Mouse (Mus musculus): ENCODE data around the gene Rab10. TPM values are rescaled to one million over a fixed set of nuclear protein-coding genes. Genes with fewer than 3 reads are reported as not detected.

Rab10 gene
- polyA plus RNA-seq, 1 experiment = not detected

DNA sequence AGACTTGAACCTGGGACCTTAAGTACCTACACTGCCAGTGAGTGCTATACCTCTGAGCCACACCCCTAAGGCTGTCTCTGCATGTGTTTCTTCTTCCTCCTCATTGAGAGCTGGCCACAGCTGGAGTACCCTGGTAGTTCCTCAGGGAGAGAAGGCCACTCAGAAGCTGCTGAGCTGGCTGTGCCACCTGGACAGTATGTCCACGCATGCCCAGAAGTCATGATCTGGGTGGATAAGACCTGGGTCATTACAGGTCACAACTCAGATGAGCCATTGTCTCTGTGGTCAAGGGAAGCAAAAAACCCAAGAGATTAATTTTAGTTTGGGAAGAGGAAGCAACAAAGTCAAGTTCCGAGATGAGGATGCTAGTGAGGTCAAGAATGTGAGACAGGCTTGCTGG is 34.4 kb upstream of the Rab10 start:
- Histone ChIP-seq H3K4me1 (ENCODE audit: control insufficient read depth, insufficient read depth, low read length) (no peaks in the 10 kb centered on the region), H3K27ac (ENCODE audit: insufficient read depth, low read depth, low read length) (no peak overlapping the region), H3K4me3 (ENCODE audit: insufficient read depth, low read depth, low read length) (no peak overlapping the region)
- 91% methylated on average over 2 of the region's 2 CpGs for WGBS
- no peak for TF ChIP-seq POLR2A (IDR thresholded peaks at IDR 0.05; ENCODE audit: insufficient read depth, low read depth, low read length)
- TF ChIP-seq CTCF (IDR thresholded peaks at IDR 0.05; ENCODE audit: insufficient read depth, low read depth, low read length) = no peak

DNA sequence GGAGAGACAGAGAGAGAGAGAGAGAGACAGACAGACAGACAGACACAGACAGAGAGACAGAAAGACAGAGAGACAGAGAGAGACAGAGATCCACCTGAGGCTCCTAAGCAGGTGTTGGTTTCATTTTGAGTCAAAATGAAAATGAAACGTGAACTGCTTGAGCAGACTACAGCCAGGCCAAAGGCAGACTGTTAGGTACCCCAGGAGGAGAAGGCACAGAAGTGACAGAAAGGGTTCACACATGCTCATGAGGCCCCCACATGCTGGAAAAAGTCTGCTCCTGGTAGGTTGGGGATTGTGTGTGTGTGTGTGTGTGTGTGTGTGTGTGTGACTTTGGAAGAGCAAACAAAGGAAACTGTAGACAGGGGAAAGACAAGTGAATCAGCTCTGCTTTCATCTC is 29.2 kb upstream of the Rab10 start:
- TF ChIP-seq CTCF (IDR thresholded peaks at IDR 0.05; ENCODE audit: insufficient read depth, low read depth, low read length) (no peak), POLR2A (IDR thresholded peaks at IDR 0.05; ENCODE audit: insufficient read depth, low read depth, low read length) (no peak)
- 90% methylated on average over 1 of the region's 1 CpGs for WGBS
- Histone ChIP-seq H3K4me3 (ENCODE audit: insufficient read depth, low read depth, low read length) (no peak overlapping the region), H3K4me1 (ENCODE audit: control insufficient read depth, insufficient read depth, low read length) (no peaks in the 10 kb centered on the region), H3K27ac (ENCODE audit: insufficient read depth, low read depth, low read length) (no peak overlapping the region)

DNA sequence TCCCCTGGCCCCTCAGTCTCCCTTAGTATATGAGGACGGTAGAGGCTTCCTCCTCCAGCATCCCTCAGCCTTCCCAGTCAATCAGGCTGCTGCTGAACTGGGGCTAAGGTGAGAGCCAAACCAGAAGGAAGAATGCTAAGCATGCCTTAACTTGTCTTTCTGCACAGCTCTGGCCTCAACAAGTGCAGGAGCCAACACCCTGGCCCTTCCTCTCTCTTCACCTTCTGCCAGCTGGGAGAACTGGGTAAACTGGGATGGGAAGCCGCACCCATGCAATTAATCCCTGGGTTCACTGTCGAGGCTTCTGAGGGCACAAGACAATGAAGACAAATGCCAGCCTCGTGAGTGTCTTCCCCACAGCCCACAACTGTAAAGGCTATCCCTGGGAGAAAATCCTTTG is 19.9 kb upstream of the Rab10 start:
- WGBS = 81% methylated on average over 4 of the region's 4 CpGs
- no peak for TF ChIP-seq POLR2A (IDR thresholded peaks at IDR 0.05; ENCODE audit: insufficient read depth, low read depth, low read length)
- no peak for TF ChIP-seq CTCF (IDR thresholded peaks at IDR 0.05; ENCODE audit: insufficient read depth, low read depth, low read length)
- H3K27ac ChIP-seq (ENCODE audit: insufficient read depth, low read depth, low read length) = no peak overlapping the region
- no peak overlapping the region for H3K4me3 ChIP-seq (ENCODE audit: insufficient read depth, low read depth, low read length)
- no peaks in the 10 kb centered on the region for H3K4me1 ChIP-seq (ENCODE audit: control insufficient read depth, insufficient read depth, low read length)

DNA sequence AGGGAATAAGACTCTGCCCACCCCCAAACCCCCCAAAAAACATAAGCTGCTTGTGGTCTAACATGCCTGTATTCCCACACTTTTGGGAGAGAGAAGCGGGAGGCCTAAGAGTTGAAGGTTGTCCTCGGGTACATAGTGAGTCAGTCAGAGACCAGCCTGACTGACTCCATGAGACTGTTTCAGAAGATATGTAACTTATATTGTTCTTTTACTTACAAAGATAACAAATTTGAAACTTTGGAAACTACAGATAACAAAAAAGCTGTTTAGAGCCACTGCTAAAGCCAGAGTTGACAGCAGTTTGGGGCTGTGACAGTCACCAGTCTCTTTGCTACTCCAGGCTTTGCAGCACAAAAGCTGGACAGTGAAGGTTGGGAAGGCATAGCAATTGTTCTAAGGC is 15.5 kb upstream of the Rab10 start:
- TF ChIP-seq CTCF (IDR thresholded peaks at IDR 0.05; ENCODE audit: insufficient read depth, low read depth, low read length) = no peak
- no peak for TF ChIP-seq POLR2A (IDR thresholded peaks at IDR 0.05; ENCODE audit: insufficient read depth, low read depth, low read length)
- WGBS = 83% methylated on average over 2 of the region's 2 CpGs
- no peak overlapping the region for H3K27ac ChIP-seq (ENCODE audit: insufficient read depth, low read depth, low read length)

DNA sequence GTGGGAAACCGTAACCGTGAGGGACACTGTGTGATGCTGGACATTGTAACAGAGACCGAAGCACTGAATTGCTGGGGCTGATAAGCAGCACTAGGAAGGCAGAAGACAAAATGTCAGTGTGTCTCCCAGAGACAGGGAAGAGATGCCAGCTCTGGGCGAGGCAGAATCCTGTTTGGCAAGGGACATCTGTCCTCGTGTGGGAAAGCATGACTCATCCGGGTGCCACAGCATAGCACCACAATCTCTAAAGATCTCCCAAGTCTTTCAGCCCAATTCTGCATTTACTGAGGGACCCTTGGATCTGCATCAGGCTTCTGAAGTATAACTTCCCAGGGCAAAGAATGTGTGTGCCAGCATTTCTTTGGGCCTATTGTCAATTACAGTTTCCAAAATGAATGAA is 13.5 kb upstream of the Rab10 start:
- H3K4me1 ChIP-seq (ENCODE audit: control insufficient read depth, insufficient read depth, low read length) = no peaks in the 10 kb centered on the region
- WGBS = 62% methylated on average over 6 of the region's 6 CpGs
- no peak overlapping the region for H3K4me3 ChIP-seq (ENCODE audit: insufficient read depth, low read depth, low read length)
- no peak for TF ChIP-seq CTCF (IDR thresholded peaks at IDR 0.05; ENCODE audit: insufficient read depth, low read depth, low read length)
- no peak for TF ChIP-seq POLR2A (IDR thresholded peaks at IDR 0.05; ENCODE audit: insufficient read depth, low read depth, low read length)
- no peak overlapping the region for H3K27ac ChIP-seq (ENCODE audit: insufficient read depth, low read depth, low read length)

More for the DNA sequence above, 15.5 kb upstream of the Rab10 start:
- H3K4me1 ChIP-seq (ENCODE audit: control insufficient read depth, insufficient read depth, low read length) = no peaks in the 10 kb centered on the region
- no peak overlapping the region for H3K4me3 ChIP-seq (ENCODE audit: insufficient read depth, low read depth, low read length)

DNA sequence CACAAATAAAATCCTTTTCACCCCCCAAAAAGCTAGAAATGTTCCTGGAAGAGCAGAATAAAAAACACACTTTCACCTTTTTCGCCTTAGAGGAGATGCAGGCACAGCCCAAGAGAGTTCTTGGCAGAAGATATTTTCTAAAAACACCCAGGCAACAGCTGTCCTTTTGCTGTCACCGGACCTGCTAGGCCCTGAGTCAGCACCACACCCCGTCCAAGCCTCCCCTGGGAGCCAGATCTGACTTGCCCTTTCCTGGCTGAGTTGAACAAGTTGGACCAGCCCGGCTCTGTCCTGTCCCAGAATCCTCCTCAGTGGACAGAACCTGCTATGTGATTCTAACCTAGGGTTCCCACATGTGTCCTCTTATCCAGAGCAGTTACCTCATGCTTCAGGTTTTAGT is 9.6 kb upstream of the Rab10 start:
- Histone ChIP-seq H3K27ac (ENCODE audit: insufficient read depth, low read depth, low read length) (no peak overlapping the region), H3K4me1 (ENCODE audit: control insufficient read depth, insufficient read depth, low read length) (no peaks in the 10 kb centered on the region), H3K4me3 (ENCODE audit: insufficient read depth, low read depth, low read length) (no peak overlapping the region)
- no peak for TF ChIP-seq POLR2A (IDR thresholded peaks at IDR 0.05; ENCODE audit: insufficient read depth, low read depth, low read length)
- no peak for TF ChIP-seq CTCF (IDR thresholded peaks at IDR 0.05; ENCODE audit: insufficient read depth, low read depth, low read length)
- WGBS = 63% methylated on average over 4 of the region's 4 CpGs

DNA sequence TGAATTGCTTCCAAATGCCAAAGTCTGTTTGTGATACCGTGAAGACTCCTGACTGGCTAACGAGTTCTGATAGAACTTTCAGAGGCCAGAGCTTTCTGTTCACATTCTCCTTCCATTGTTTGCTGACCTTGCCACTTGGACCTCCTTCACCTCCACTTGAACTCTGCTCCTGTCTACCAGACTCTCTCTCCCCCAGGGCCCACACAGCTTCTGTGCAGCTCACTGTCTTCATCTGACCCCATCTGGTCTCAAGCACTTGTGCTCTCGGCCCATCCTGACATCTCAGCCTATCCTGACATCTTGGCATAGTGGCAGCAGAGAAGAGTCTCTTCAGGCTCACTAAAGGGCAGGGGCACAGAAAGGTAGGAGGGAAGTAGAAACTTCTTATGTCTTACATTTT is 7.2 kb upstream of the Rab10 start:
- Histone ChIP-seq H3K27ac (ENCODE audit: insufficient read depth, low read depth, low read length) (no peak overlapping the region), H3K4me1 (ENCODE audit: control insufficient read depth, insufficient read depth, low read length) (no peaks in the 10 kb centered on the region), H3K4me3 (ENCODE audit: insufficient read depth, low read depth, low read length) (no peak overlapping the region)
- WGBS = 60% methylated on average over 3 of the region's 3 CpGs
- no peak for TF ChIP-seq POLR2A (IDR thresholded peaks at IDR 0.05; ENCODE audit: insufficient read depth, low read depth, low read length)
- no peak for TF ChIP-seq CTCF (IDR thresholded peaks at IDR 0.05; ENCODE audit: insufficient read depth, low read depth, low read length)

DNA sequence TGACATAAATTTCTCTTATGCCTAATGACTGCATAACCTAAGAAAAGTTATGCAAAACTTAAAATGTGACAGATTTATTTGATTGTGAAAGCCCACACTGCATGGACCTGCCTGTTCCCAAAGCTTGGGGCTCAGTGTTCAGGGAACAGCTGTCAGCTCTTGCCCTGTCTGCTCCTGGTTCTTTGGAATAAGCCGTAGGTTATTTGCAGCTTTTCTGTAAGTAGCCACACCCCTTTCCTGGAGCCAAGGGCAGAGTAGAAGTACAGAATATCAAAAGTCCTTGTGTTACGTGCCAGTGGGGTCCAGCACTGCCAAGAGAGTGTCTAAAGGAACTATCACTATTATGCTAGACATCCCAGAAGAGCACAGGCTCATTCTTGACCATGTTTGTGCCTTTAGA is 6.3 kb upstream of the Rab10 start:
- H3K27ac ChIP-seq (ENCODE audit: insufficient read depth, low read depth, low read length) = no peak overlapping the region
- WGBS = 46% methylated on average over 2 of the region's 2 CpGs
- TF ChIP-seq POLR2A (IDR thresholded peaks at IDR 0.05; ENCODE audit: insufficient read depth, low read depth, low read length) (no peak), CTCF (IDR thresholded peaks at IDR 0.05; ENCODE audit: insufficient read depth, low read depth, low read length) (no peak)

DNA sequence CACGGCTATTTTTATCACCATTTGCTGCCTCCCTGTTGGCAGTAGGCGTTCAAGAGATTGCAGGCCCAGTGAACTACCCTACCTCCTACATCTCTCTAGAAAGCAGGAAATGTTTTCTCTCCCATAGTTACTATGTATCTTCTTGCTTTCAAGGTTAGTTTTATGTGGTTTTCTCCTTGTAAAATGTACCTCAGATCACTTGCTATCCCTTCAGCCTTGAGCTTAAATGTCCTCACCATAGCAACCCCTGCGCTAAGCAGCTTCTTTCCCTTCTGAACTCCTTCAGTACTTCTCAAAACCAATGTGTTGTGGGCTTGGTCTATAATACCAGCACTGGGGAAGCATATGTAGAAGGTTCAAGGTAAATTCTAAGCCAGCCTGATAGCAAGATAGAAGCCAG is 3.1 kb upstream of the Rab10 start:
- H3K27ac ChIP-seq (ENCODE audit: insufficient read depth, low read depth, low read length) = no peak overlapping the region
- WGBS = 87% methylated on average over 3 of the region's 3 CpGs
- TF ChIP-seq POLR2A (IDR thresholded peaks at IDR 0.05; ENCODE audit: insufficient read depth, low read depth, low read length) = no peak
- no peak for TF ChIP-seq CTCF (IDR thresholded peaks at IDR 0.05; ENCODE audit: insufficient read depth, low read depth, low read length)
- no peaks in the 10 kb centered on the region; the same call in 1 of the 2 replicates for H3K4me1 ChIP-seq (ENCODE audit: control insufficient read depth, insufficient read depth, low read length)
- no peak overlapping the region for H3K4me3 ChIP-seq (ENCODE audit: insufficient read depth, low read depth, low read length)

More for the DNA sequence above, 6.3 kb upstream of the Rab10 start:
- Histone ChIP-seq H3K4me3 (ENCODE audit: insufficient read depth, low read depth, low read length) (no peak overlapping the region), H3K4me1 (ENCODE audit: control insufficient read depth, insufficient read depth, low read length) (no peaks in the 10 kb centered on the region)

DNA sequence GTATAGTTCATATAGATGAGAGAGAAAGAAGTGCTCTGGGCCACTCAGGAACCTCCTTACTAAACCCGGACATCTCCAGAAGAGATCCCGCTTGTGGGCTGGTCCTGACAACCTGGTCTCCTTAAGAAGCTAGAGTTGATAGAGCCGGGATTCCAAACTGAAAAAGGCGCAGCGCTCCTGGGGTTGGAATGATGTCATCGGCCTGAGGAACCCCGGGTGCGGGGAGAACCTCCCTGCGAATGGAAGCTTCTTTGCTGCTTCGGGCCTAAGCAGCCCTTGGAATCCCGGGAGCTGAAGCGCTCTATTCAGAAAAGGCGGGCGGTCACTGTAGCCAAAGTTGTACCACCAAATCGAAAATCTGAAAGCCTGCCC is 538 bp upstream of the Rab10 start:
- Histone ChIP-seq H3K4me3 (ENCODE audit: insufficient read depth, low read depth, low read length) (peak overlapping the region; percentile 61), H3K4me1 (ENCODE audit: control insufficient read depth, insufficient read depth, low read length) (no peaks in the 10 kb centered on the region; the same call in 1 of the 2 replicates), H3K27ac (ENCODE audit: insufficient read depth, low read depth, low read length) (peak overlapping the region; percentile 52)
- under 1% methylated on average over 15 of the region's 15 CpGs for WGBS
- TF ChIP-seq POLR2A (IDR thresholded peaks at IDR 0.05; ENCODE audit: insufficient read depth, low read depth, low read length) (no peak), CTCF (IDR thresholded peaks at IDR 0.05; ENCODE audit: insufficient read depth, low read depth, low read length) (no peak)

Measured in olfactory bulb, adult 2 months (tissue).